Mouse (Mus musculus) liver, embryonic 16.5 days (tissue): ENCODE results near the gene Timm44. TPM values are rescaled to one million over a fixed set of nuclear protein-coding genes. Genes with fewer than 3 reads are reported as not detected.
A peak's percentile ranks its signal among the peaks of the same experiment; 100 is the strongest.

Experiments
- ATAC-seq: fragments of 200-750 bp; cut with Nextera tagmentation; 2 replicates; pipeline ENCODE4 v1.8.0; 2017; ENCODE audit warnings: low read depth, mild to moderate bottlenecking, moderate number of reproducible peaks, moderate library complexity
- H3K27ac ChIP-seq: fragments of 300-500 bp; sonication (generic); 2 replicates; pipeline ENCODE4 v1.5.1; 2014; ENCODE audit warnings: mild to moderate bottlenecking, low read length
- H3K27me3 ChIP-seq: fragments of 300-500 bp; sonication (generic); 2 replicates; pipeline ENCODE4 v1.6.1; 2014; ENCODE audit warnings: low read depth, low read length, mixed read lengths; ENCODE audit not compliant: control insufficient read depth, insufficient read depth
- H3K36me3 ChIP-seq: fragments of 300-500 bp; sonication (generic); 2 replicates; pipeline ENCODE4 v1.6.1; 2014; ENCODE audit warnings: mild to moderate bottlenecking; ENCODE audit not compliant: control insufficient read depth, insufficient read depth
- H3K4me1 ChIP-seq: fragments of 300-500 bp; sonication (generic); 2 replicates; pipeline ENCODE4 v1.6.1; 2014; ENCODE audit warnings: low read depth, low read length, mixed read lengths; ENCODE audit not compliant: control insufficient read depth
- H3K4me2 ChIP-seq: fragments of 300-500 bp; sonication (generic); 2 replicates; pipeline ENCODE4 v1.6.1; 2014; ENCODE audit warnings: low read depth, low read length, mixed read lengths
- H3K4me3 ChIP-seq: fragments of 300-500 bp; sonication (generic); 2 replicates; pipeline ENCODE4 v1.5.1; 2014; ENCODE audit warnings: low read depth, mild to moderate bottlenecking, low read length
- H3K9ac ChIP-seq: fragments of 300-500 bp; sonication (generic); 2 replicates; pipeline ENCODE4 v1.6.1; 2014; ENCODE audit warnings: low read depth, low read length
- H3K9me3 ChIP-seq: fragments of 300-500 bp; sonication (generic); replicated peaks from 2 replicates; pipeline ENCODE4 v1.6.1; 2016; ENCODE audit warnings: low read length; ENCODE audit not compliant: control insufficient read depth
- whole genome bisulfite sequencing: fragments of 180-500 bp; shearing (Covaris S2); extraction: QIAGEN DNeasy Blood & Tissue Kit; methylation state at CpG from one replicate; pipeline ENCODE4 v1.1.7; 2014; ENCODE audit not compliant: insufficient replicate concordance; 5-methylcytosine and 5-hydroxymethylcytosine counted together
- polyA plus RNA-seq: library from polyadenylated mRNA; unstranded; fragments of >200 nt; fragmentation: Nextera tagmentation; extraction: Ambion mirVana; gene quantifications from 2 replicates; pipeline ENCODE4 v1.2.1, GENCODE M21; 2015

The Timm44 gene
- polyA plus RNA-seq, 1 experiment from 2014 or later: 30.0 TPM

DNA sequence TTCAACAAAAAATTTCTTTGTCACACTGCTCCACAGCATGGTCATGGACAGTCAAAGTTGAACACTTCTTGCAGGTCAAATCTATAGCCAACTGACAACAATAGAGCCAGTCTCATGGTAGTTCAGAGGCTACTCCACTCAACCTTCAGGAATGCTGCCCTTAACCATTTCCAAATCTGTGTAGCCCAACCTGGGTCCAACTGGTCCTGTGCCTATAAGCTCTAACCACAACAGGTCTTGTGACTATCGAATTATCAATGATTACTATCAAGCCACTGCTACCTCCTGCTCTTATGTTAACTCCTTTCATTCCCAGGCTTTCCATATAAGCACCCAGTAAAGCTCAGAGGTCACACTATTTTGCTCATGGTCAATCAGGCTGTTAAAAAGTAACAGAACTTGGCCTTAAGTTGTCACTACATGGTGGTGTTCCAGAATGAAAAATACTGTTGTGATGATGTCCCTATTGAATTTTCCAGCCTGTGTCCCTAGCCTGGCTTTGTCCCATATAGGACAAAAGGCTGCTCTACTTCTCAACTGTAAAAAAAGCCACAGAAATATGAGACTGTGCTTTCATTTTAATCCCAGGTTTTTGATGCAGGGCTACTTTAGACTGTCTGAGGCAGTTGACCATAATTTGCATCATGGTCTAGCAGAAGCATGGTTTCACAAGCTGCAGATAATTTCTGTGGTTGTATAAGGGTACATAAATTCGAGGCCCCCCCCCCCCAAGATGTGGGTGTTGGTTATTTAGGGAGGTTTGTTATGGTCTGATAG, 43.3 kb upstream of the Timm44 start:
- H3K27me3 ChIP-seq: no peaks in the 10 kb centered on the region
- no peak overlapping the region for H3K27ac ChIP-seq
- H3K4me1 ChIP-seq: peaks cover 43% of the 10 kb centered on the region
- H3K9ac ChIP-seq: no peak overlapping the region
- no peak overlapping the region for H3K4me3 ChIP-seq
- peak; percentile 48 for ATAC-seq
- WGBS: 38% methylated on average over 2 of the region's 2 CpGs
- H3K36me3 ChIP-seq: peaks cover 6% of the 10 kb centered on the region; the same call in 1 of the 2 replicates
- H3K9me3 ChIP-seq: no peaks in the 10 kb centered on the region
- 0 out of 2 replicates have a peak overlapping the region, but pooled peaks have one; percentile 1 for H3K4me2 ChIP-seq

DNA sequence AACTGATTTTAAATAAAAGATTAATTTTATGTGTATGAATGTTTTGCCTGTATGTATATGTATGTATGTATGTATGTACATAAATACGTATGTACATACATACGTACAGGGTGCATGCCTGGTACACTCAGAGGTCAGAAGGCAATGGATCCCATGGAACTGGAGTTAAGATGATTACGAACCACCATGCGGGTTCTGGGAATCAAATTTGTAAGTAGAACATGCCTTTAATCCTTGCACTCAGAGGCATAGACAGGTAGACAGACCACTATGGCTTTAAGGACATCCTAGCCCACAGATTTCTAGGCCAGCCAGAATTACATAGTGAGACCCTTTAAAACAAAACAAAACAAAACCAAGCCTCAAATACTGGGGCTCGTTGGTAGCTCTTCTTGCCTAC, 42.4 kb upstream of the Timm44 start:
- Histone ChIP-seq H3K9ac (no peak overlapping the region), H3K36me3 (peaks cover 6% of the 10 kb centered on the region; the same call in 1 of the 2 replicates), H3K27me3 (no peaks in the 10 kb centered on the region), H3K9me3 (no peaks in the 10 kb centered on the region), H3K4me3 (no peak overlapping the region), H3K4me1 (peaks cover 35% of the 10 kb centered on the region), H3K4me2 (no peak overlapping the region), H3K27ac (no peak overlapping the region)
- no peak for ATAC-seq
- 85% methylated on average over 5 of the region's 5 CpGs for WGBS

DNA sequence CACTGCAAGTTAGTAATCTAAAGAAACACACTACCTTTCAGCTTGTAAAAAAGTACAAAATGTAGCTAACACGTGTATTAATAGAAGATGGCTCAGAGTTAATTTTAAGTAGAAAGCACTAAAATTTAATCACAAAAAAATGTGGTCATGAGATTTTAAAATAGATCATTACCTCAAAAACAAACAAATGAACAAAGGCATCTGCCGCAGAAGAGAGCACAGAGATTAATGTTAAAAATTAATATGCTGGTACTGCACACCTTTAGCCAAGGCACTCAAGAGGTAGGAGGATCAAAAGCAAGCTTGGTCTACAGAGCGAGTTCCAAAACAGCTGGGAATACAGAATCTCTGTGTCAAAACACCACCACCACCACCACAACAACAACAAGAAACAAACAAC, 39.1 kb upstream of the Timm44 start:
- ATAC-seq: no peak
- H3K4me1 ChIP-seq: peaks cover 25% of the 10 kb centered on the region
- H3K9me3 ChIP-seq: no peaks in the 10 kb centered on the region
- 78% methylated on average over 3 of the region's 3 CpGs for WGBS
- no peak overlapping the region for H3K4me3 ChIP-seq
- H3K4me2 ChIP-seq: no peak overlapping the region
- no peaks in the 10 kb centered on the region for H3K27me3 ChIP-seq
- no peak overlapping the region for H3K9ac ChIP-seq
- H3K27ac ChIP-seq: no peak overlapping the region
- peaks cover 15% of the 10 kb centered on the region for H3K36me3 ChIP-seq

DNA sequence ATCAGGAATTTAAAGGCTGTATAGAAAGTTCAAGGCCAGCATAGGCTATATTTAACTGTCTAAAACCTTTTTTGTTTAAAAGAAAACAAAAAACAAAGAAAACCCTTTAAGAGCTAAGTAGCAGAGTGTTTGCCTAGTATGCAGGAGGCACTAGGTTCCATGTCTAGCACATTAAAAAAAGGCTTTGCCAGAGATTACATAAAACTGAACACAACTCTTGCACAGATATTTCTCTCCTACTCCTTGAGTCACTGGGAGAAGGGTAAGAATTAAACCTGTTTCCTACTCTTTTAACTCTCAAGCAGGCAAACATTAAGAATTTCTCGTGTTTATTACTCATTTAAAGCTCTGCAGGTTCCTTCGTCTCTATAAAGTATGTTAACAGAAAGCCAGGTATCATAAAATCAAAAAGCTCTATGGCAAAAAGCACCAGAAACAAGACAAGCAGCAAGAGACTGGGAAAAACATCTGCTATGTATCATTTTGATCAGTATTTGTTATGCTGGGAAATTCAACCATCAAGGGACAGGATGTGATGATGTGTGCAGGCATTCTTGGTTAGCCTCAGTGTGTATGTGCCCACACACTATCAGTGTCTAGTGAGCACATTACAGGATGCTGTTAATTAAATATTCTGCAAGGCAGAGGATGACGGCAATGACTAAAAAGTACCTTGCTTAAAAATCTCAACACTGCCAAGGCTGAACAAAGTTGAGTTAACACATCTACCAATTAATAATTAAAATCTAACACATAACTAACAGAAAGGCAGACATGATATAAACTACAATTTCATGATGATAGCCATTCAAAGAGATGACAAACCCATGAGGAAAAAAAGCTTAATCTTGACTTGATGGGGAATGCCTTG, 37.8 kb upstream of the Timm44 start:
- Histone ChIP-seq H3K27me3 (no peaks in the 10 kb centered on the region), H3K36me3 (peaks cover 17% of the 10 kb centered on the region), H3K27ac (no peak overlapping the region), H3K4me2 (no peak overlapping the region), H3K4me3 (no peak overlapping the region), H3K9me3 (no peaks in the 10 kb centered on the region), H3K9ac (no peak overlapping the region), H3K4me1 (peaks cover 17% of the 10 kb centered on the region)
- 66% methylated on average over 3 of the region's 3 CpGs for WGBS
- ATAC-seq: no peak

DNA sequence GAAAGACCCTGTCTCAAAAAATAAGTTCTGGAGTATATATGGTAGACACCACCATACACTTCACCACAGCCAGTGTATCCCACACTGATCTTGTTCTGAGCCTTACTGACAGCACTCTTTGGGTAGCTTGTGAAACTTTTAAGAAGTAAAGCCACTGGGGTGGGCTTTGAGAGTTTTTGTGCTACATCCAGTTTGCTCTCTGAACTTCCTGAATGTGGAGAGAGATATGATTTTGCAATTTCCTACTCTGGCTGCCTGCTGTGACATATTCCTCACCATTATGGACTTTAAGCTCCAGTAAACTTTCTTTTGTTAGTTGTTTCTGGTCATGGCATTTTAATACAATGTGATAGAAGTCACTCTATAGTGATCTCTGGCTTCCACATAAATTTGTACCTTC, 36.4 kb upstream of the Timm44 start:
- no peak overlapping the region for H3K9ac ChIP-seq
- H3K4me2 ChIP-seq: no peak overlapping the region
- no peak overlapping the region for H3K4me3 ChIP-seq
- H3K9me3 ChIP-seq: no peaks in the 10 kb centered on the region
- no peaks in the 10 kb centered on the region for H3K27me3 ChIP-seq
- H3K36me3 ChIP-seq: peaks cover 21% of the 10 kb centered on the region
- H3K4me1 ChIP-seq: peaks cover 14% of the 10 kb centered on the region
- no peak overlapping the region; the same call in 1 of the 2 replicates for H3K27ac ChIP-seq
- ATAC-seq: no peak

DNA sequence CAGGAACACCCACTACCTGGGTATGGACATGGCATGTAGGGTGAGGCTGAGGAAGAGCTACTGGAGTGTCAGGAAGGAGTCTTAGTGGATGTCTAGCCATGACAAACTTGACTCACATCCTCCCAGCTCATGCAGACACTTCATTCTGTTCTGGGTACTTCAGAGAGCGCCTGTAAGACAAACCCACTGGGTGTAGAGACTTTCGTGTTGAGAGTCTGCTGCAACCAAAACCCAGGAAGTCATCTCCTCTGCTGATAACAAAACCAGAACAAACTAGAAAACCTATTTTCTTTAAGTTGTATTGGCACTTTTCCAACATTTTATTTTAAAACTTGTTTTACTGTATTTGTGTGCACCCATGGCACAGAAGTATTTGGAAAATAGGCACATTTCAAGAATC, 30.1 kb upstream of the Timm44 start:
- no peak for ATAC-seq
- WGBS: 43% methylated on average over 2 of the region's 2 CpGs
- Histone ChIP-seq H3K27ac (no peak overlapping the region), H3K4me1 (peaks cover 6% of the 10 kb centered on the region; the same call in 1 of the 2 replicates), H3K4me2 (no peak overlapping the region), H3K36me3 (peaks cover 40% of the 10 kb centered on the region), H3K9me3 (no peaks in the 10 kb centered on the region), H3K9ac (no peak overlapping the region), H3K27me3 (no peaks in the 10 kb centered on the region), H3K4me3 (no peak overlapping the region)

DNA sequence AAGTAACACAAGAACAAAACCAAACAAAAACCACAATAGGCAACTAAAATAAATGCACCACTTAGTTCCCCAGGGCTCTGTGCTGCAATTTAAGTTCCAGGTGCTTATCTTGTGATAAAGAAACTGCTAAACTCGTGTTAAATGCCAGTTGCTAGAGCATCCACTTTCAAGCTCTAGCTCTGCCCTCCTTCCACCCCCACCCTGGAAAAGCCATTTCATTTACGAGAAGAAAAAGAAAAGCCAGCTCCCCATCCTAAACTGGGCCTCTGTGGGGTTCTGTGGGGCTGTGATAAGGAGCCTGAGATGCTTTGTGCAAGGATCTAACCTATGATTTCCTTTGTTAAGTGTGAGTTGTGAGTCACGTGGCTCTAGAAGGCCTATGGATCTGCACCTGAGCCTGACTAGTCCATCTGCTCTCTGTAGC, 28.4 kb upstream of the Timm44 start:
- Histone ChIP-seq H3K4me2 (no peak overlapping the region), H3K4me1 (peaks cover 6% of the 10 kb centered on the region; the same call in 1 of the 2 replicates), H3K27ac (no peak overlapping the region), H3K9ac (no peak overlapping the region), H3K4me3 (no peak overlapping the region), H3K36me3 (peaks cover 39% of the 10 kb centered on the region), H3K27me3 (no peaks in the 10 kb centered on the region), H3K9me3 (no peaks in the 10 kb centered on the region)
- WGBS: 28% methylated on average over 3 of the region's 3 CpGs
- peak; percentile 83 for ATAC-seq

DNA sequence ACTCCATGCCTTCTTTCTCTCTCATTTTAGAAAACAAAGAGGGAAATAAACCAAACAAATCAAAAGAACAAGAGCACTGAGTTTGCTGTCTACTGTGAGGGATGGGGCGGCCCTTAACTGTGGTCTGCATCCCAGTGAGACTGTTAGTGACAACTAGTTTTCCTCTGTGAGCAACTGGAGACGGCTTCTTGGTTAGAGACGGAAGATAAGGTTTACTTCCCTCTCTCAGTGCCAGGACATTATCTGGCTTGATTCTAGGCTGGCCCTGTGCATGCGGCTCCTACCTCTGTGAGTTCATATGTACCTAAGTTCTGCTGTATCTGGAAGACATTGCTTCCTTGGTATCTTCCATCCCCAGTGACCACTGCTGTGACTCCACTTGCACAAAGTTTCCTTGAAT, 22.1 kb upstream of the Timm44 start:
- Histone ChIP-seq H3K27ac (no peak overlapping the region), H3K9me3 (no peaks in the 10 kb centered on the region), H3K9ac (no peak overlapping the region), H3K36me3 (peaks cover 32% of the 10 kb centered on the region), H3K4me3 (no peak overlapping the region), H3K27me3 (no peaks in the 10 kb centered on the region), H3K4me2 (no peak overlapping the region), H3K4me1 (no peaks in the 10 kb centered on the region)
- ATAC-seq: no peak
- WGBS: 53% methylated on average over 4 of the region's 4 CpGs

DNA sequence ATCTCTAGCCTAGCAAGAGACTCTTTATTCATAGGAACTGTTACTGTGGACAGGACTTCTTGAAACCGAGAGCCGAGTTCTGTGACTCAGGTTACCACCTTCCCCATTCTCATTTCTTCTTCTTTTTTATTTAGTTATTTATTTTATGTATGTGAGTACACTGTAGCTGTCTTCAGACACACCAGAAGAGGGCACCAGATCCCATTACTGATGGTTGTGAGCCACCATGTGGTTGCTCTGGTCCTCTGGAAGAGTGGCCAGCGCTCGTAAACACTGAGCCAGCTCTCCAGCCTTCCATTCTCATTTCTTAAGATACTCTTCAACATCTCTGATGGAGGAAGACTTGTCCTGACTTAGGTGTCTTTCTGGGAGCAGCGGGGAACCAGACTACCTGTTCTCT, 17.0 kb upstream of the Timm44 start:
- no peak overlapping the region for H3K4me2 ChIP-seq
- no peaks in the 10 kb centered on the region for H3K4me1 ChIP-seq
- no peak for ATAC-seq
- H3K4me3 ChIP-seq: no peak overlapping the region
- H3K9me3 ChIP-seq: no peaks in the 10 kb centered on the region
- no peak overlapping the region for H3K27ac ChIP-seq
- H3K36me3 ChIP-seq: peaks cover 26% of the 10 kb centered on the region
- H3K27me3 ChIP-seq: no peaks in the 10 kb centered on the region
- 84% methylated on average over 5 of the region's 5 CpGs for WGBS
- H3K9ac ChIP-seq: no peak overlapping the region
